Mouse (Mus musculus) ES-E14 (cell line): ENCODE measurements around the gene Pi4kb.

Source experiments
- CHD2 ChIP-seq: IDR thresholded peaks from 2 replicates; pipeline ENCODE4 v1.6.1; 2014; ENCODE audit warnings: mild to moderate bottlenecking, low read depth, low read length, inconsistent platforms
- MAFK ChIP-seq: IDR thresholded peaks from 2 replicates; pipeline ENCODE4 v1.6.1; 2014; ENCODE audit warnings: mild to moderate bottlenecking, low read depth, low read length, inconsistent platforms; ENCODE audit not compliant: insufficient read depth
- ZNF384 ChIP-seq: IDR thresholded peaks from 2 replicates; pipeline ENCODE4 v1.6.1; 2012; ENCODE audit warnings: low read depth, low read length, inconsistent platforms

DNA sequence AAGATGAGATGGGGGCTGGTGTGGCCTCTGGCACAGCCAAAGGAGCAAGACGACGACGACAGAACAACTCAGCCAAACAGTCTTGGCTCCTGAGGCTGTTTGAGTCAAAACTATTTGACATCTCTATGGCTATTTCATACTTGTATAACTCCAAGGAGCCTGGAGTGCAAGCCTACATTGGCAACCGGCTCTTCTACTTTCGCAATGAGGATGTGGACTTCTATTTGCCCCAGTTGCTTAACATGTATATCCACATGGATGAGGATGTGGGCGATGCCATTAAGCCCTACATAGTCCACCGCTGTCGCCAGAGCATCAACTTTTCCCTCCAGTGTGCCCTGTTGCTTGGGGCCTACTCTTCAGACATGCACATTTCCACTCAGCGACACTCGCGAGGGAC, 9.8 kb downstream of the Pi4kb start:
- TF ChIP-seq MAFK (no peak), ZNF384 (no peak), CHD2 (no peak)
